ENCODE assay signal across 8 mouse cellular contexts in genomic region chr7:12834162-12835120, GRCm38 (mm10). TPM values are rescaled to one million over a fixed set of nuclear protein-coding genes. Genes with fewer than 3 reads are reported as not detected.
DNase-seq lines count a peak whose midpoint lies in the region; ATAC-seq and TF ChIP-seq lines count a peak whose summit lies in the region.

Gene Zfp110 (plus strand): TSS chr7:12834761.

- peak within 1 kb of the TSS; percentile 60 for H3K9ac ChIP-seq in heart, embryonic 15.5 days
- peak within 1 kb of the TSS; percentile 87 for H3K9ac ChIP-seq in liver, embryonic 14.5 days (replicated peaks)
- H3K9ac ChIP-seq in neural tube, embryonic 11.5 days (ENCODE audit: low read length) = peak within 1 kb of the TSS; percentile 60
- peak within 1 kb of the TSS; percentile 69 for H3K9ac ChIP-seq in stomach, postnatal 0 days (ENCODE audit: low read length)

- TF ChIP-seq EP300 in liver, embryonic 14.5 days (IDR thresholded peaks at IDR 0.05; ENCODE audit: low read depth) = no peak
- TF ChIP-seq EP300 in stomach, postnatal 0 days (optimal IDR thresholded peaks at IDR 0.05) = no peak

- peak within 1 kb of the TSS; percentile 57 for H3K4me3 ChIP-seq in forebrain, embryonic 10.5 days
- H3K4me3 ChIP-seq in heart, embryonic 15.5 days = peak within 1 kb of the TSS; percentile 63
- H3K4me3 ChIP-seq in liver, embryonic 14.5 days (ENCODE audit: insufficient read depth in 1 of 2, low read depth in 2 of 2, low read length in 2 of 2) = peak within 1 kb of the TSS; percentile 87 to 92
- peak within 1 kb of the TSS; percentile 41 for H3K4me3 ChIP-seq in neural tube, embryonic 11.5 days (ENCODE audit: low read depth, low read length)
- peak within 1 kb of the TSS; percentile 69 for H3K4me3 ChIP-seq in stomach, postnatal 0 days (ENCODE audit: low read depth, low read length)

- DNase-seq in CD8-positive naive resting alpha-beta T cell, adult 2 months (ENCODE audit: low read depth in 2 of 2, low spot score in 2 of 2) = peak; percentile 81 to 88
- peak; percentile 72 for DNase-seq in c-Kit-positive CD71-negative TER-119-negative erythroid progenitor cells, embryonic 14.5 days (ENCODE audit: low read depth)
- DNase-seq in forebrain, embryonic 10.5 days (ENCODE audit: extremely low spot score, low spot score) = peak; percentile 89
- peak; percentile 93 to 95 for DNase-seq in kidney, postnatal 25 days
- peak; percentile 74 to 79 (median 74) for DNase-seq in liver, embryonic 14.5 days (ENCODE audit: low read depth in 3 of 3, low spot score in 3 of 3)
- peak; percentile 92 for DNase-seq in neural tube, embryonic 11.5 days (ENCODE audit: low spot score)
- peak; percentile 91 for DNase-seq in stomach, postnatal 0 days (ENCODE audit: low spot score)

- H3K36me3 ChIP-seq in forebrain, embryonic 10.5 days (replicated peaks) = peaks cover 37% of the 10 kb centered on the region
- peaks cover 35% of the 10 kb centered on the region for H3K36me3 ChIP-seq in heart, embryonic 15.5 days
- peaks cover 17% of the 10 kb centered on the region for H3K36me3 ChIP-seq in liver, embryonic 14.5 days (replicated peaks; ENCODE audit: control insufficient read depth, insufficient read depth, low read depth)
- peaks cover 17% of the 10 kb centered on the region for H3K36me3 ChIP-seq in neural tube, embryonic 11.5 days (ENCODE audit: control insufficient read depth, insufficient read depth, low read length)
- peaks cover 11% of the 10 kb centered on the region; the same call in 1 of the 2 replicates for H3K36me3 ChIP-seq in stomach, postnatal 0 days (ENCODE audit: control insufficient read depth, insufficient read depth, low read length)

- peaks cover 48% of the 10 kb centered on the region for H3K9me3 ChIP-seq in forebrain, embryonic 10.5 days
- peaks cover 20% of the 10 kb centered on the region for H3K9me3 ChIP-seq in heart, embryonic 15.5 days (replicated peaks)
- H3K9me3 ChIP-seq in liver, embryonic 14.5 days (ENCODE audit: control insufficient read depth, low read length) = no peaks in the 10 kb centered on the region; the same call in 1 of the 2 replicates
- peaks cover 17% of the 10 kb centered on the region for H3K9me3 ChIP-seq in neural tube, embryonic 11.5 days (ENCODE audit: control insufficient read depth, low read length)
- H3K9me3 ChIP-seq in stomach, postnatal 0 days (ENCODE audit: control insufficient read depth, low read length) = peaks cover 4% of the 10 kb centered on the region; the same call in 1 of the 2 replicates

- TF ChIP-seq CTCF in liver, embryonic 14.5 days (IDR thresholded peaks at IDR 0.05; ENCODE audit: low read depth) = peak; percentile 42
- TF ChIP-seq CTCF in stomach, postnatal 0 days (IDR thresholded peaks at IDR 0.05; ENCODE audit: low read depth) = peak; percentile 47

- WGBS in forebrain, embryonic 10.5 days = 3% methylated on average over 47 of the region's 47 CpGs
- 2% methylated on average over 47 of the region's 47 CpGs for WGBS in heart, embryonic 15.5 days
- WGBS in liver, embryonic 14.5 days (ENCODE audit: insufficient replicate concordance) = 3% methylated on average over 47 of the region's 47 CpGs
- 4% methylated on average over 47 of the region's 47 CpGs for WGBS in neural tube, embryonic 11.5 days
- WGBS in stomach, postnatal 0 days = 2% methylated on average over 47 of the region's 47 CpGs

- H3K4me2 ChIP-seq in heart, embryonic 15.5 days = peak within 1 kb of the TSS; percentile 73
- peak within 1 kb of the TSS; percentile 92 for H3K4me2 ChIP-seq in liver, embryonic 14.5 days (ENCODE audit: low read depth)
- H3K4me2 ChIP-seq in neural tube, embryonic 11.5 days (ENCODE audit: low read depth) = peak within 1 kb of the TSS; percentile 43
- H3K4me2 ChIP-seq in stomach, postnatal 0 days (replicated peaks; ENCODE audit: low read depth) = peak within 1 kb of the TSS; percentile 68

- peak; percentile 96 for ATAC-seq in heart, embryonic 15.5 days (replicated peaks; ENCODE audit: insufficient number of reproducible peaks, insufficient read depth, low FRiP score, low read depth)
- peak; percentile 98 for ATAC-seq in liver, embryonic 14.5 days (ENCODE audit: insufficient read depth)
- ATAC-seq in neural tube, embryonic 11.5 days (ENCODE audit: insufficient read depth, low FRiP score, low TSS enrichment) = peak; percentile 97
- ATAC-seq in stomach, postnatal 0 days (ENCODE audit: low FRiP score, low TSS enrichment) = peak; percentile 97

- H3K27me3 ChIP-seq in forebrain, embryonic 10.5 days (ENCODE audit: poor library complexity, severe bottlenecking) = no peaks in the 10 kb centered on the region
- no peaks in the 10 kb centered on the region for H3K27me3 ChIP-seq in heart, embryonic 15.5 days
- H3K27me3 ChIP-seq in liver, embryonic 14.5 days (ENCODE audit: control insufficient read depth, insufficient read depth, low read length) = no peaks in the 10 kb centered on the region
- H3K27me3 ChIP-seq in neural tube, embryonic 11.5 days (ENCODE audit: control insufficient read depth, insufficient read depth, low read length) = no peaks in the 10 kb centered on the region
- no peaks in the 10 kb centered on the region for H3K27me3 ChIP-seq in stomach, postnatal 0 days (ENCODE audit: control insufficient read depth, insufficient read depth, low read length)

- peaks cover 10% of the 10 kb centered on the region; the same call in 1 of the 2 replicates for H3K4me1 ChIP-seq in forebrain, embryonic 10.5 days
- peaks cover 6% of the 10 kb centered on the region; the same call in 1 of the 2 replicates for H3K4me1 ChIP-seq in heart, embryonic 15.5 days (replicated peaks)
- peaks cover 2 to 7% of the 10 kb centered on the region in 2 experiments for H3K4me1 ChIP-seq in liver, embryonic 14.5 days (replicated peaks; ENCODE audit: control insufficient read depth in 2 of 2, insufficient read depth in 2 of 2, low read length in 1 of 2)
- no peaks in the 10 kb centered on the region for H3K4me1 ChIP-seq in neural tube, embryonic 11.5 days (ENCODE audit: control insufficient read depth, insufficient read depth, low read length)
- 0 out of 2 replicates have a peak, but pooled peaks cover 2% of the 10 kb centered on the region for H3K4me1 ChIP-seq in stomach, postnatal 0 days (replicated peaks; ENCODE audit: control insufficient read depth, insufficient read depth)

- H3K27ac ChIP-seq in forebrain, embryonic 10.5 days = peak within 1 kb of the TSS; percentile 91
- H3K27ac ChIP-seq in heart, embryonic 15.5 days = peak within 1 kb of the TSS; percentile 78
- H3K27ac ChIP-seq in liver, embryonic 14.5 days = peak within 1 kb of the TSS; percentile 39
- no peak within 1 kb of the TSS for H3K27ac ChIP-seq in neural tube, embryonic 11.5 days (ENCODE audit: low read depth, low read length)
- H3K27ac ChIP-seq in stomach, postnatal 0 days (replicated peaks) = peak within 1 kb of the TSS; percentile 81

RNA-seq across cellular contexts. Expression of gene Zfp110, which starts in this region (rescaled TPM):
- 28.7 and 30.1 TPM in 2 replicates for polyA plus RNA-seq in forebrain, embryonic 10.5 days (2016; fragmentation: Nextera tagmentation; extraction: Ambion mirVana)
- polyA plus RNA-seq in heart, embryonic 15.5 days (2015; fragmentation: Nextera tagmentation; extraction: Ambion mirVana) = 22.1 and 22.9 TPM in 2 replicates
- 2.7 and 4.4 TPM in 2 replicates for polyA plus RNA-seq in liver, embryonic 14.5 days (2012; rRNA removed)
- polyA plus RNA-seq in liver, embryonic 14.5 days (2014; fragmentation: Nextera tagmentation; extraction: Ambion mirVana) = 8.5 and 12.0 TPM in 2 replicates
- 29.4 and 32.7 TPM in 2 replicates for polyA plus RNA-seq in neural tube, embryonic 11.5 days (2014; fragmentation: Nextera tagmentation; extraction: Ambion mirVana)
- polyA plus RNA-seq in stomach, postnatal 0 days (2015; fragmentation: Nextera tagmentation; extraction: Ambion mirVana) = 15.9 and 16.9 TPM in 2 replicates
